Mouse (Mus musculus) adrenal gland, postnatal 4 days (tissue): ENCODE results near the gene Gpd1. TPM values are rescaled to one million over a fixed set of nuclear protein-coding genes. Genes with fewer than 3 reads are reported as not detected.
"Not testable (repeated sequence)": the region's sequence is repeated elsewhere in the genome, so short reads cannot be mapped to it uniquely, and the experiment has no call there.

Experiments used
- DNase-seq, 2 experiments: peaks; one replicate each; pipeline ENCODE4 v3.0.0; 2021 to 2022; ENCODE audit warnings: low spot score in 2 of 2, mixed read lengths in 2 of 2
- total RNA-seq, 2 experiments: library from RNA; stranded (reverse); gene quantifications; 2 replicates each; pipeline ENCODE4 v1.2.3; 2021

The Gpd1 gene
- total RNA-seq, 2 experiments from 2014 or later, result 259 to 304 TPM

DNA sequence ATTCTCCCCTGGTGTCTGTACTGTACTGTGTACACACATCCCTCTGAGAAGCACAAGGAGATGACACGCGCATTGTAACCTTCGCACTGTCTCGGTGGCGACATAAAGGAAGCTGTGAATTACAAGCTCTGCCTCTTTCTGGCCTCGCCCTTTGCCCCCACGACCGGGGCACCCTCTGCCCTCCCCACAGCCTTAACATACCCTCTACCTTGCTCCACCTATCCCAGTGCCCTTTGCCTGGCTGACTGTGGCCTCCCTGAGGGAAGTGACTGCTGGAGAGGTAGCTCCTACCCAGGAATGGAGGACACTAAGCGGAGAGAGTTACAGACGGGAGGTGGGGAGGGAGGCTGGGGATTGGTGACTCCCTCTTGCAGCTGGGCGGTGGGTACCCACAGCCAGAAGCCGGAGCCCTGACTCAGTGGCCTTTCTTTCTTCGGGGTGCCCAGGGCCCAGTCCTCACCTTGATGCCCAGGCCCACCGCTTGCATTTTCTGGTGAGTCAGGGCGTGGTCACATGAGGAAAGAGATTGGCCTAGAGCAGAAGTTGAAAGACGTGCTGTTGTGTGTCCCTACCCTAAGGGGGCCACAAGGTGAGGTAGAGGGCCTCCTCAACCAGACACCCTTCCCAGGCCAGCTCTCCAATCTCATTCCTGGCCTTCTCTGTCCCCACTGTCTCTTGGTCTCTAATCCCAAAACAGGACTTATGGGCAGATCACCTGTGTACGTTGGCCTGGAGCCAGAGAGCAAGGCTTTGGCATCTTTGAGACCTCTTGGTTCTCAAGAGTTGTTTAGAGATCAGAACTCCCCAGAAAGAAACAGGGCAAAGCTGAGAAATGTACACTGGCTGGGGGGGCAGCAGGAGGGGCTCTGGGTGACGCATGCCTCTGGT, 16.9 kb upstream of the Gpd1 start:
- DNase-seq, result no peak

DNA sequence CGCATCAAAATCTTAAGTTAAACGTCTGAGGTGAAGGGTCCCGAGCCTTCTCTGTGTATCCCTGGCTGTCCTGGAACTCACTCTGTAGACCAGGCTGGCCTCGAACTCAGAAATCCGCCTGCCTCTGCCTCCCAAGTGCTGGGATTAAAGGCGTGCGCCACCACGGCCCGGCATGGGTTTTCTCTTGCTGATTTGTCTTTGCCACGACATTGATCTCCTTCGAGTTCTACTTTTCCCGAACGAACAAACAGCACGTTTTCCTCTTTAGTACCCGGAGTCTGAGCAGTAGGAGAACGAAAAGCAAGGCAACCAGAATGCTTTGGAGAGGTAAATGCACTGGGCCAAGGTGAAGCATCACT, 15.7 kb upstream of the Gpd1 start:
- not testable (repeated sequence) for DNase-seq

DNA sequence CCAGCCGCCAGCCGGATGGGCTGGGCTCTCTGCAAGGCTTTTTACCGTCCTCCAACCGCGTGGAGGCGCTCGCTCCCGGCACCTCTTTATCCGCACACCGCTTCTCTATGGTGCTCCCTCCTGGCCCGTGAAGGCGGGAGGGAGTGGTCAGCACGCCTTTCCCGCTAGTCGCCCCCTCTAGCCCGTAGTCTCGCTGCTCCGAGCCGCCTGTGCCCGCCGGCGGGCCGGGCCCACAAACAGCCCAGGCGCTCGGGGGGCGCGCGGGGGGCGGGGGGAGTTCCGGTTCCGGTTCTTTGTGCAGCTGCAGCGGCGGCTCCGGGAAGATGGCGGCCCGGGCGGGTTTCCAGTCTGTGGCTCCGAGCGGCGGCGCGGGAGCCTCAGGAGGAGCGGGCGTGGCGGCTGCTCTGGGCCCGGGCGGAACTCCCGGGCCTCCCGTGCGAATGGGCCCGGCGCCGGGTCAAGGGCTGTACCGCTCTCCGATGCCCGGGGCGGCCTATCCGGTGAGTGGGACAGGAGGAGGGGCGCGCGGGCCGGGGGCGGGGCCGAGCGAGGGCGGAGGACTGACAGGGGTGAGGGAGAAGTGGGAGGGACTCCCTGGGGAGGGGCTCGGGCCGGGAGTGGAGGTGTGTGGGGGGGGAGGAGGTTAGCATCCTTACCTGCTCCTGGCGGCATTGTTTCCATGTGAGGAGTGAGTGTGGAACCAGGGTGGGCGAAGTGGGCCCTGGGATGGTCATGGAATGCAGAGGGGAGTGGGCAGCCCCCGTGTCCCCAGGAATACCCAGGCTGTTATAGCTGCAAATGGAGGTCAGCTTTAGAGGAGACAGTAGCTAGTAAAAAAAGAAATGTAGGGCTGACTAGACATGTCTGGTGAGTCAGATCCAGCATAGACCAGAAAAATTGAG, 15.1 kb upstream of the Gpd1 start, which contains the start of gene Smarcd1:
Gene Smarcd1, plus strand, starts transcription at position 131 of the 902 bp plus-strand sequence.
- DNase-seq, result peak; percentile 87 to 95

DNA sequence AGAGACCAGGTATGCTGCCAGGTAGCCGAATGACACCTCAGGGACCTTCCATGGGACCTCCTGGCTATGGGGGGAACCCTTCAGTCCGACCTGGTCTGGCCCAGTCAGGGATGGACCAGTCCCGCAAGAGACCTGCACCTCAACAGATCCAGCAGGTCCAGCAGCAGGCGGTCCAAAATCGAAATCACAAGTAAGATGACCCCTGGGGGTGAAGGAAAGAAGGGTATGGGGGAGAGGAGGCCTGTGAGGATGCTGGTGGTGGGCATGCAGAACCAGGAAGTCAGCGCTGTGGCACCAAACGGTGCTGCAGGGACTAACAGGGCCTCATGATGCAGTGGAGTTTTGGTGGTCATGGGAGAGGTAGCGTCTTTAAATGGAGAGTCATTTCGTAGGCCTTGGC, 14.2 kb upstream of the Gpd1 start:
- no peak for DNase-seq

DNA sequence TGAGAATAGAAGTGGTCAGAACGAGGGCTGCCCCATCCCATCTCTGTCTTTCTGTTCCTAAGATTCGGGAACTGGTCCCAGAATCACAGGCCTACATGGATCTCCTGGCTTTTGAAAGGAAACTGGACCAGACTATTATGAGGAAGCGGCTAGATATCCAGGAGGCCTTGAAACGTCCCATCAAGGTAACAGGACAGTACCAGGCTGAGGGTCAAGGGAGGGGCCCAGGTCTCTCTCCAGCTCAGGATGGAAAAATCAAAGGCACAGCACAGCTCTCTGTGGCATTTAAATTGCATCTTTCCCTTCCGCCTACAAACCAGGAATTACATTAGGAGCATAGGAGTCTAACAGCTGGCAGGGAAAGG, 13.7 kb upstream of the Gpd1 start:
- no peak for DNase-seq

DNA sequence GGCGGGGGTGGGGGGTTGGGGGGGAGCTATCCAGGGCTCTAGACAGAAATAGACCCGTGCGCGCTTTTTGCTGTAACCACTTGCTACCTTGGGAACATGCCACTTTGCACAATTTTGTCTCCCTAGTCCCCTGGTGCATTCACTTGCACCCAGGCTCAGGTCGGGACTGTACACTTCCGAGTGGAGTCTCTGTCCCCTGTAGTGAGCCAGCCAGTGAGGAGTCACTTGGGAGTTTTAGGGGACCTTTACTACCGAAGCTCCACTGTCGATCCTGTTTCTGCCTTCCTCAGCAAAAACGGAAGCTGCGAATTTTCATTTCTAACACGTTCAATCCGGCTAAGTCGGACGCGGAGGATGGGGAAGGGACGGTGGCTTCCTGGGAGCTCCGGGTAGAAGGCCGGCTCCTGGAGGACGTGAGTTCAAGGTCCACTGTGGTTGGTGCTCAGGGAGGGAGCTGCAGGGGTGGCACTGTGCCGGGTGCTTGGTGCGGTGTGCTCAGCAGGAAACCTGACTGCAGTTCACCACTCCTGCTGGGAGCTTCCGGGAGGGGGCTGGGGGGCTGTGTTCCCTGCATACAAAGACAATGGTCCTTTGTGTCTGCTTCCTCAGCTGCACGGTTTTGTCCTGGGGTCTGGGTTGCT, 13.2 kb upstream of the Gpd1 start:
- no peak for DNase-seq

DNA sequence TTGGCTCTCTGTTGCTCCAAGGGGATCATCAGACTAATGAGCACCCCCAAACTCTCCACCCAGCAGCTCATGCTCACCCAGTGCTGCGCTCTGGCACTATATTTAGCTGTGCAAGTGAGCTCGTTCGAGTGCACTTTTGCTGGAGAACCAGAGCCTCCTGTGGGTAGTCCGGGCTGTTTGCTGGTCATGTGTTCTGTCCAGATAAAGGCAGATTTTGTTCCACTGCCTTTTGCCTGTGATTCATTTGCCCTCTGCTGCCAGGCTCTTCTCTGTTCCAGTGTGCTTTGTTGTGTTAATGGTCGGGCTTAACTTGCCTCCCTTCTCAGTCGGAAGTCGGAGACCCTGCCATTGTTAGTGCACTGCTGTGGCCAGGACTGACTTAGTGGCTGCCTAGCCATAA, 12.4 kb upstream of the Gpd1 start:
- no peak for DNase-seq

DNA sequence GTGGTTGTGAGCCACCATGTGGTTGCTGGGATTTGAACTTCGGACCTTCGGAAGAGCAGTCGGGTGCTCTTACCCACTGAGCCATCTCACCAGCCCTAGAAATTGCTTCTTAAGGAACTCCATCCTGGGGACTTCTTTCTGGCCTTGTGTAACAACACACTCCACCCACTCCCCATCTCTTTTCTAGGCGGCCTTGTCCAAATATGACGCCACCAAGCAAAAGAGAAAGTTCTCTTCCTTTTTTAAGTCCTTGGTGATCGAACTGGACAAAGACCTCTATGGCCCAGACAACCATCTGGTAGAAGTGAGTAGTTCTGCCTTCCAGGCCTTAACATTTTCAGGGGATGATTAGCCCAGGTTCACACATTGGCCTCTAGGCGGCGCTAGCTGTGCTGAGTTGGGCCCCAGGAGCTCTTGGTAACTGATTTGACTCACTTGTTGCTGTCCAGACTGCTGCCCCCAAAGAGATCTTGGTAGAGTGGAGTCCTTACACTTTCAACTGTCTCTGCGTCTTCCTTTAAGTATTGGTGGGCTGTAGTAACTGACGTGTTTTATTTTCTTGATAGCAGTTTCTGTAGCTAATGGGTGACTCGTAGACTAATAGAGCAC, 11.8 kb upstream of the Gpd1 start, which contains the start of gene Gm17349:
Gene Gm17349, minus strand, starts transcription at position 51 of the 609 bp plus-strand sequence.
- DNase-seq, result no peak

DNA sequence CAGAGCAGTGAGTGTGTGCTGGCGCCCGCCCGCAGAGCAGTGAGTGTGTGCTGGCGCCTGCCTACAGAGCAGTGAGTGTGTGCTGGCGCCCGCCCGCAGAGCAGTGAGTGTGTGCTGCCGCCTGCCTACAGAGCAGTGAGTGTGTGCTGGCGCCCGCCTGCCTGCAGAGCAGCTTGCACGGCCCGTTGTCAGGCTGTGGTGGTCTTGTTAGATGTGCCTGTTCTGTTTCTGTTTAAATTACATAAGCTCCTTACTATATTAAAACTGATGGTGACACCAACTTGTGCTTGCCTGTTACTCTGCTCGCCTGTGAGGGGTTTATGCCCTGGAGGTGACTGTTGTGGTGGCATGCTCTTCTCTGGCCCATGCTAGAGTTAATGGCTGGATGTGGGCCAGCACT, 9.1 kb upstream of the Gpd1 start:
- DNase-seq, result no peak

DNA sequence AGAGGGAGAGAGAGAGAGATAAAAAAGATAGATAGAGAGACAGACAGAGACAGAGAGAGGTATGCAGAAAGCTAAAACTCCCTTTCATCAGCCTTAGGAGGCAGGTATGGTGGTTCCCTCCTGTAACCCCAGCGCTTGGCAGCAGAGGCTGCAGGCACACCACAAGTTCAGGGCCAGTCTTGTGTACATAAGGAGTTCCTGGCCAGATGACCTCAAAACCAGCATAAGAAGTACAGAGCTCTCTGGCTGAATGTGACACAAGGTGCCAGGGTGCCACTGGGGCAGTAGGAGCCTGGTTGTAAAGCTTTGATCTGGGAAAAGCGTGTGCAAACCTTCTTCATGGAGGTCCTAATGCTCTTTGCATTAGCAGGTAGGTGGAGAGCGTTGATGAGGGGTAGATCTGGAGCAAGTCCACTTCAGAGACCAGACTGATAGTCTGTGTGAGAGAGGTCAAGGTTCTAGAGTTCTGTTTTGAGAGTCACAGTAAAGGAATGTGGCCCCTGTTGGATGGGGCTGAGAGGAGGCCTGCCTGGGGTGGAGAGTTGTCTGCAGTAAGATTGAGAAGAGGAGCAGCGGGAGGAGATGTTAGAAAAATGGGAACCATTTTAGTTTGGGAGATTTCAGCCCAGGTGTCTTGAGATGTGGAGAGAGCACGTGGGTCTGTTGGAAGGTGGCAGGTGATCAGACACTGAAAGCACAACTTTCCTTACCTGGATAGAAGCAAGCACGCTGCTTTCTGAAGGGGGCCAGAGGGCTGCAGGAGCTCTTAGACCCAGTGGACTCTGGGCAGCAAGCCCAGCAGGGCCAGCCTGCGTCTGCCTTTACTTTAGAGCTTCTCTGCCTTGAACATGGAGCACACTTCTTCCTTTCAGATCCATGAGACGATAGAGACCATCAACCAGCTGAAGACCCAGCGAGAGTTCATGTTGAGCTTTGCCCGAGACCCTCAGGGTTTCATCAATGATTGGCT, 6.8 kb upstream of the Gpd1 start:
- no peak for DNase-seq

DNA sequence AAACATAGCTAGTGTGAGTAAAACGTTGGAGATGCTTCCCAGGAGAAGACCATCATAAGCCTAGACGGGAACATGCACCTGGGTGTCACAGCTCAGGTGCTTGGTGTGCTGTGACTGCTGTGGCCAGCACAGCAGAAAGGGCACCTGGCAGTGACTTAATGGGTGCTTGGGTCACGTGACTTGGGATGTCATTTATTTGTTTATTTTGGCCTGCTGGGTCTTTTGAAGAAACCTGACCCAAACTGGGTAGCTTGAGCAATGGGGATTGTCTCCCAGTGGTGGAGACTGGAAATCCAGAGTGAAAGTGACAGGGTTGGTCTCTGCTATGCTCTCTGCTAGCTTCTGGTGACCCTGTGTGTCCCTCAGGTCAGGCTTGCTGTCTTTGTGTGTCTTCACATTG, 5.8 kb upstream of the Gpd1 start:
- DNase-seq, result no peak

DNA sequence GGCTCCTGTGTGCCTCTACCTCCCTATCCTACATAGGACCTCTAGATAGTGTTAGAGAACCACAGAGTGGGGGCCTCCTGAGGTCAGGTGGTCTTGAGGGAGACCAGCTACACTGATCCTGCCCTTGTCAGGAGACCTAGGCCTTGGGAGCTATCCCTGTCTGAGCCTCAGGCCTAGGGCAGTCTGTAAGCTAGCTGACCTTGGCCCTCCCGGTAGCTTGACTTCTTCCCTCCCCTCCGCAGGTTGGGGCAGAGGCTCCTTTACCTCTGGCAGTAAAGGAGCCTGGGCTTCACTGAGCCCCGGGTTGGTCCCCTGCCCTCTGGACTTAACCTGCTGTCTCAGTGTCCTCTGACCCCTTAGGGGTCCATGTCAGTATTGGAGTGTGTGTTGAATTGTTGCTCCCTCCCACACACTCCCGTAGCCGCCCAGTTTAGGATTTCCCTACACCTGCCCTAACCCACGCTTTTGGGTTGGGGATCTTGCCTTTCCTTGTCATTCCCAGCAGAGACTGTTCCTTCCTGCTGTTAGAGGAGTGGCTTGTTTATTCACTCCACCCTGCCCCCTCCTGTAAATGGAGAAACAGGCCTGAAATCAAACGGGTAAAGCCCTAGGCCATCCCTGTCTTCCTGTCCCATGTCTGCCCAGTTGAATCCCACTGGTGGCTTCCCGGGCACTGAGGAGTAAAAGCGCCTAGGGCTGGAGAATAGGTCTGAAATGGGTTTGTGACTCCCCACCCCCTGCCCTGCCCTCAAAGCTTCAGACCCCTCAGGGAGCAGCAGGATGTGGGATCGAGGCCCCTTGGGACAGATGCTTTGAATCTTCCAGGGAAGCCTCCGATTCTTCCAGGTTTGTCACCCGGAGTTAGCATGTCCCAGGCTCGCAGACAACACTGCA, 4.4 kb upstream of the Gpd1 start:
- DNase-seq, result no peak

DNA sequence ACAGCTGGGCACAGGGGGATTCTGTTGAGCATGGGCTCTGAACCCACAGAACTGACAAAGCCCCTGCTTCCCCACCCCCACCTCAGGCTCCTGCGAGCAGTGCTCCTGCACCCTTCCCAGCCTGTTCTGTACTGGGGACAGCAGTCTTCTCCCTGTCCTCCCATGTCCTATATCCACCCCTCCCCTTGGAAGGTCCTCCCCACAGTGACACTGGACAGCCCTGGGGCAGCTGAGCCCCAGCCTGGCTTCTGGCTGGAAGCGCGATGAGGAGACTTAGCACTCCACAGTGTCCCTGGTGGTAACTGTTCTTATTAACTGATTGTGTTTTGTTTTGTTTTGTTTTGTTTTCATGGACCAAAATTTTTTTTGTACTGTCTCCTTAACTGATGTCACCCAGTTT, 3.7 kb upstream of the Gpd1 start:
- DNase-seq, result no peak

DNA sequence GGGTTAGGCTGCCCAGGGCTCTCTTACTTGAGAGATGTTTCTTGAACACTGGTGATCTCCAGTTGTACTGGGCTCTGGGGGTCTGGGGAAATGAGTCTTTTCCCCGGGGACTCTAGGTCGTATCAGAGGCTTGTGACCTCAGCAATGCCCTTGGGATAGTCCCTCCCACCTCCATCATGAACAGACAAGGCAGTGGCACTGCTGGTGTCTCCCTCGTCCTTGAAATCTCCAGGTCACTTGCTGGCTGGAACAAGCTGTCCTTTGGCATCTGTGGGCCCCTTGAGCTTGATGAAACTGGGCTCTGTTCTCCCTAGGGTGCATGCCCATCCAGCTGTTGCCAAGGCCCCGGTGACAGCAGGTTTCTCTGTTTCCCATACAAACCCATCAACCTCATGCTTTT, 3.1 kb upstream of the Gpd1 start:
- DNase-seq, result no peak

DNA sequence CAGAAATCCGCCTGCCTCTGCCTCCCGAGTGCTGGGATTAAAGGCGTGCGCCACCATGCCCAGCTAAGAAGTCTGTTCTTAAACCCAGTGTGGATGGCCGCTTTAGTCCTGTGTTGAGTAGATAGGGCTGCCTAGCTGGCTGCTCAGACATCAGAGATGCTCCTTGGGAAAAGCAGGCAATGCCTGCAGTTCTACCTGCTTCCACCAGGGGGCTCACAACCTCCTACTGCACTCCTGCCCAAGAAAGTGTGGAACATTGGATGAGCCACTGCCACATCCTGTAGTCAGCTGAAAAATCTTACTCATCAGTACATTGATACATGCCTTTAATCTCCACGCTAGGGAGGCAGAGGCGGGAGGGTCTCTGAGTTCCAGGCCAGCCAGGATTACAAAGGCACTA, 2.5 kb upstream of the Gpd1 start:
- no peak for DNase-seq

DNA sequence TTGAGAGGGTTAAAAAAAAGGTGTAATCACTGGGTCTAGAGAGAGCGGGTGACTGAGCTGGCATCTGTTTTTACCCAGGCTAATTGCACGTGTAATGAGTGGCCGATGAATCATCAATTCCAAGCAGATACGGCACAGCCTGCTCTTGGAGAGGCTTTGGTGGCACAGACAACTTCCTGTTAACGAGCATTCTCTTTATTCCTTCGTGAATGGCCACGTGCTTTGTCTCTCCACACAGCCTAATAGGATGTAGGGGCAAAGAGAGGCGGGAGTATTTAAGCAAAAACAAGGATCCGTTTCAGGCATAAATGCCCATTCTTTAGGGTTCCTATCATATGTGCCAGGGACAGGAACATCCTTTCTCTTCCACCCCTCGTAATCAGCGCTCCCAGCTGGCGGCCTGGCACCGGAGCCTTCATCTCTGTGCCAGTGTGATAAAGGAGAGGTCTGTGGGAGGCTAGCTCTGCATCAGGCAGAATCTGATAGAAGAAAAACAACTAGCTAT, 1.9 kb upstream of the Gpd1 start:
- DNase-seq, result no peak

DNA sequence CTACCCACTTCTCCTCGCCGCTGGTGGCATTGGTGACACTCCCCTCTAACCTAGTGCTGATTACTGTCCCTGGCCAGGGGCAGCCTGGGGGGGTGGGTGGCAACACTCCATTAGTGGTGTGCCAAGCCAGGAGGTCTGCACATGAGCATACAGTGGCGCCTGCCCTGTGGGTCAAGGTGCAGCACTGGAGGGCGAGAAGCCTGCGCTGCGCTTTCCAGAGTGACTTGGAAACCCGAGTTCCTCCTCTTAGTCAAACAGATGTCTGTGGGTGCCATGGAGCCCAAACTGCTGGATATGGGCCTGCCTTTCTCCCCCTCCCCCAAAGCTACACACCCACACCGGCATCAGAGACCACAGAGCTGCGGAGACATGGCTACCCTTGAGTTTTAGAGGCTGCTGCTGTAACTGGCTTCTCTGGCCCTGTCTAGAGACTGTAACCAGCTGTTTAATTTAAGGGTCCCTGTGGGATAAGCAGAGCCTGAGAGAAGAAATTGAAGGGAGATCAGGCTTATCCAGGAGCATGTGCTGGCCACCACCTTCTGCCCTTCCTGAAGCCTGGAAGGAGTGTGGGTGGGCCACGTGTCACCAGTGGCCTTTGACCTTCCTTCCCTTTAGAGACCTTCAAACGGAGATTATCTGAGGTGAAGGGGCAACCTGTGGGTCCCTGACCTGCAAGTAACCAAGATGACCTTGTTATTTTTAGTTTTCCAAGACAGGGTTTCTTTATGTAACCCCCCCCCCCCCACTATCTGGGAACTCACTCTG, 1.2 kb upstream of the Gpd1 start:
- DNase-seq, result no peak

DNA sequence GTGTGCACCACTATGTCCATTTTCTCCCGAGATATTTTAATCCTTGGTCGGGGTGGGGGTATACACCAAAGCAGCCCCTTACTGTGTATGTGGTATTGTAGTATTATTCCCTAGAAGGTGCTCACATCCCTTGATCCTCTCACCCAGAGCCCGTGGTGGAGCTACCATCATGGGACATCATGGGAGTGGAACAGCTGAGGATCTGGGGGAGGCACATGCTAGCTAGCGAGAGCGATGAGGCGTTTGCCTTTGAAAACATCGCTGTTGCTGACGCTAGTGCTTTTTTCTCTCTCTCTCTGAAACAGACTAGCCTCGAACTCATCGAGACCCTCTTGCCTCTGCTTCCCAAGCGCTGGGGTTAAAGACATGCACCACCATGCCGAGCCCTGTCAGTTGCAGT, 501 bp upstream of the Gpd1 start:
- DNase-seq, result no peak
